Mouse (Mus musculus) erythroid progenitor cell, adult 5-6 weeks (primary cell): ENCODE results near the gene Tbc1d22a. TPM values are rescaled to one million over a fixed set of nuclear protein-coding genes. Genes with fewer than 3 reads are reported as not detected.

ENCODE experiments used
- ATAC-seq: replicated peaks from 2 replicates; pipeline ENCODE4 v1.8.0; 2016; ENCODE audit warnings: moderate number of reproducible peaks, mild to moderate bottlenecking, moderate TSS enrichment, inconsistent platforms; ENCODE audit not compliant: poor library complexity, low FRiP score, severe bottlenecking
- total RNA-seq, 2 experiments: library from RNA; stranded (forward) in 1 of 2; stranded (reverse) in 1 of 2; fragments of 150-400 nt in 1 of 2; fragments of 186-747, 209-891 nt in 1 of 2; gene quantifications; 2 replicates each; pipeline versions ENCODE4 v1.2.3 to v1.2.4; 2015 to 2017; ENCODE audit warnings: low replicate concordance in 2 of 2

Tbc1d22a gene
- total RNA-seq, 2 experiments from 2014 or later: 9.2 to 12.9 TPM

GRCm38 (mm10) chr15:86264389-86264788, 50.1 kb downstream of the Tbc1d22a start:
- no peak for ATAC-seq

GRCm38 (mm10) chr15:86264803-86265202, 50.5 kb downstream of the Tbc1d22a start:
- ATAC-seq: no peak

GRCm38 (mm10) chr15:86266975-86267374, 52.7 kb downstream of the Tbc1d22a start:
- ATAC-seq: no peak

DNA sequence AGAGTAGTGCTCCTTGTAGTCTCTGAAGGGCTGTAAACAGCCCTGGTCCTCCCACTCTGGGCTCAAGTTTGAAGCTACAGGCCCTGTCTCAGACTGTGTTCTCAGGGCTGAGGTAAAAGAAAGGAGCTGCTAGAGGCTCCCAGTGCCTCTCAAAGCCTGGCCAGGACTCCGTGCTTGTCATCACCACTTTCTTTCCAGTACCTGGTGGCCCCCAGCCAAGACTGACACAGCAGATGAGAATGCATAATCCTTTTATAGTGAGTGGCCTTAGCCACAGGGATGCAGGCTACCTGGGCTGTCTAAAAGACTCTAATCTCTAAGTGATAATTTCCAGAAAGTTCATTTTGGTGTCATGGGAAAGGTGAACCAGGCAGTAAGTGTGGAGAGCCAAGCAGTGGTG, 54.3 kb downstream of the Tbc1d22a start:
- no peak for ATAC-seq

GRCm38 (mm10) chr15:86275754-86276153, 61.5 kb downstream of the Tbc1d22a start:
- no peak for ATAC-seq

DNA sequence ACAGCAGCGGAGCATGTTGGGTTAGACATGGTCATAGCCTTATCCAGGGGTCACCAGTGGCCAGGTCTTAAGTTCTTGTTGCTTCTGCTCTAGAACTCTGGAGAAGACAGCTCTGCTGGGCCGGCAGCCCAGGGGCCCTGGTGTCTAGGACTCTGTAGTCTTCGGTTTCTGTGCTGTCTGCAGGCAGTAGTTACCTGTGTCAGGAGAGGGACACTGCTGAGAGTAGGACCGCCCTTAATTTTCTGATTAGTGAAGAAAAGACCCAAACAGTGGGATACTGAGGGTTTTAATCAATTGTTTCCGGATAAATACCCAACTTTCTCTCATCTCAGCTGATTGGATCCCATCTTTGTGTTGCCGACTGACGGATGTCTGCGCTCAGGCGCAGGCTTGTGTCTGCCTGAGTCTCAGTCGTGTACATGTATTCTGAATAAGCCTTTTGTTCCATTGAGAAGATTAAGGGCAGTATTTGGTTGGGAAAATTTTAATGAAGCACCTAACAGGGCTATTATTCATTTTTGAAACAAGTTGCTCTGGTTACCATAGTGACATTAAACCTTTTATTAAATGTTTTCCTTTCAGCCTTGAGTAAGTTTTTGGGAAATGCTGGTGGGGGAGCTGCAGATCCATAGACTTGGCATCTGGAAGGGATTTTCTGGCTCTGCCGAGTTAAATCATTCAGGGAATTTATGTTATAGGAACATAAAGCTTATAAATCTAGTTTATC, 62.4 kb downstream of the Tbc1d22a start:
- ATAC-seq: no peak

DNA sequence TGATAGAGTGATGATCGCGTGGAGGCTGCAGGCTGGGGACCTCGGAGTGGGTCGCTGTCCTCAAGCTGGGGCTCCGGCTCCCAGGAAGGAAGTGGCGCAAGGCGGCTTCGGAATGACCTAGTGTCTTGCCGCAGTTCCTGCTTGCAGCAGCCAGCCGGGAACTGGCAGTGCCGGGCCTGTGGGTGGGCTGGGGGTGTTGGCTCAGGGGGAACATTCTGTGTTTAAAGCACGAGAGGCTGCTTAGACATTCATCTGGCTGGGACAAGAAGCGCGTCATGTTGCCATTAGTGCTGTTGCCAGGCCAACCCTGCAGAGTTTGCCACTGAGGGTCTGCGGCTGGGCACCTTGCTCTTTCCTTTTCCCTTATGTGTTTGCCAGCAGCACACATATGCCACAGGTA, 63.2 kb downstream of the Tbc1d22a start:
- no peak for ATAC-seq

DNA sequence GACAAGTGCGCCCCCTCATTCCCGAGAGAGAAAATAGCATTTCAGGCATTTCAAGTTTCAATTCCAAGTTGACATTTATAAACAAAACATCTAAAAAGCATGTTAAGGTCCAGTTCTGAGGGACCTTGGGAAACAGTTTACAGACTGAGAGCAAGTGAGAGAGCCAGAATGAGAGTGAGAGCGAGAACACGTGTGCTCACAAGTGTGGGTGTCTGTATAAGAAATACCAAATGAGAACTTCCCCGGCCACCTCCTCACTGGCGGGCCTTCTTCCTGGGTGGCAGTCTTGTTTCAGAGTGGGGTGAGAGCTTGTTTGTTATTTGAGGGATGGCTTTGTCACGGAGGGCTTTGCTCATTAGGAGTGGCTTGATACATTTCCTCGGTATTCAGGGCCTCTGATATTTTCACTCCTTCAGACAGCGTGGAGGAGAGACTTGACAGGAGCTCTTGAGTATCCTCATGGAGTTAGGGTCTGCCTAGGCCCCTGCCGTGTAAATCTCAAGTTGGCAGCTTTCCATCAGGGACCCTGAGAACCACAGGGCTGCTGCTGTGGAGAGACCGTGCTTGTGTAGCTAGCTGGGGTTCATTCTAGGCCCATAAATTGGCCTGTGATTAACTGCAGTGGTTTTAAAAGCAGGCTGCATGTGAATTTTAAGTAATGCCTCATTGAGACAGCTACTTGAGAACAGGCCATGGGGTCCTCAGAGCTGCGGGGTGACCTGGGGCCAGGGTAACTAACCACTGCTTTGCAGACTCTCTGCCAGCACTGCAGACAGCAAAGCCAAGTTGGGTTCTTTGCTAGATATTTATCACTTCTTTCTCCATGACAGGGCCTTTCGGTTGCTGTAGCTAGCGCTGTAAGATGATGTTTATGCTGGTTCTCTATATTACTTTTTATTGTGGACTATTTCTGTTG, 65.1 kb downstream of the Tbc1d22a start:
- no peak for ATAC-seq

- no peak for ATAC-seq
Observed at GRCm38 (mm10) chr15:86280137-86280536, 65.9 kb downstream of the Tbc1d22a start.

- no peak for ATAC-seq
Observed at GRCm38 (mm10) chr15:86283238-86283637, 69.0 kb downstream of the Tbc1d22a start.

- ATAC-seq: no peak
Observed at GRCm38 (mm10) chr15:86285296-86285695, 71.0 kb downstream of the Tbc1d22a start.

DNA sequence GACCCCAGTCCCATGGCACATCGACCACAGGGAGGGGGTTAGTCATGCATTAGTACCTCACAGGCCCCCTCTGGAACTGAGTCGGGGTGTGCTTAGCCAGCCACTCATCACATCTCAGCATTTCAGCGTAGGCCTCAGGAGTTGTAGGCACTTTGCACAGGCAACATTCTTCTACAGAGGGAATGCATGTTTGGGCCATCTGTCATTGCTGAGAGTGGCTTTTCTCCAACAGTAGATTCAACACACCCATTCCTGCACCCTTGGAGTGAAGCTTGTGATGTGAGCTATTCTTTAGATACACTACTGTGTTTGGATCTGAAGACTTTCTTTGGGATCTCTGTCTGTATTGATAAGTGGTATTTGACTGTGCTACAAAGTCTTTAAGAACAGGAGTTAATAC, 75.8 kb downstream of the Tbc1d22a start:
- ATAC-seq: no peak

DNA sequence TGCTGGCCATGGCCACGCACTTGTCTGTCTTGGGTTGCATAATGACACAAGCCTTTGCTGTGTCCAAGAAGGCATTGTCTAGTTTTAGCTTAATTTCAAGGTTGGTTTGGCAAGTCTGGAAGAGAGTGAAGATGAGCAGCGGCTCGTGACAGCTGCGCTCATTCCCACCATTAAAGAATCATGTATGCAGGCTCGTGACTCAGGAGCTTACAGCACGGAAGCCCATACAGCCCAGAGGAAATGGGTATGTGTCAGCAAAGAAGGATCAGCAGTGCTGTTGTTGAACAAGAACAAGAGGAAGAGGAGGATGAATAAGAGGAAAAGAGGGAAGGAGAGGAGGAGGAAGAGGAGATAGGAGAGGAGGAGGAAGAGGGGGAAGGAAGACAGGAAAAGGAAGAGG, 78.0 kb downstream of the Tbc1d22a start:
- no peak for ATAC-seq

DNA sequence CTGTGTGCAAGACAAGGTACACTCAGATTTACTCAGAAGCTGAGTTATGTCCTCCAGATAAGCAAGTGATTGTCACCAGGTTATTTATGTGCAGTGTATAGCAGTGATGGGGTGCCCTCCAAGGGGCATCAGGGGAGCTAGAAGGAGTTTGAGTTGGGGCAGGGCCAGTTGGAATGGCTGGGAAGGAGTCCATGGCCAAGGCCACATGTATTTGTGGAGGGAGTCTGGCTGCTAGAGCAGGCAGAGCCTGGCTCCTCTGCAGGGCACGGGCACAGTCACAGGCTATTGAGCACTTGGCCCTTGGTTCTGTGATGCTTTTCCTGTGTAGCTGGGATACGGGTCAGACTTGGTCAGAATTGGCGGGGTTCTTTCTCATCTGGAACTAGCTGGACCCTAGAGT, 80.2 kb downstream of the Tbc1d22a start:
- ATAC-seq: no peak

- ATAC-seq: no peak
Observed at GRCm38 (mm10) chr15:86295722-86296288, 81.5 kb downstream of the Tbc1d22a start.

- no peak for ATAC-seq
Observed at GRCm38 (mm10) chr15:86297281-86297680, 83.0 kb downstream of the Tbc1d22a start.

DNA sequence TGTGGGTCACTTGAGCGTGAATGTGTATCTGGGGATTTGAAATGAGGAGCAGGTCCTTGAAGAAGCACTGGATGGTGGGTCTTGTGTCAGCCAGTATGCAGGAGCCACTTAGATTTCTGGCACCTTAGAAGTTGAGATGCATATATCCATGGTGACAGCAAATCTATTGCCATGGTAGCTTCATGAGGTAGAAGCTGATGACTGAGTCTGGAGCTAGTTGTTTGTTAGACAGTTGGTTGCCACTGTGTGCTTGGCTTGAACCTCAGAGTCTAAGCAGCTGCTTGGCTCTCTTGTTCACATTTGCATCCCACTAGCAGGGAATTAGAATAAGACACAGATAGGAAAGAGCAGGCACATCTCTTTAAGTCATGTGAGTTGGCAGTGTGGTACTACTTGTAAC, 89.6 kb downstream of the Tbc1d22a start:
- no peak for ATAC-seq

DNA sequence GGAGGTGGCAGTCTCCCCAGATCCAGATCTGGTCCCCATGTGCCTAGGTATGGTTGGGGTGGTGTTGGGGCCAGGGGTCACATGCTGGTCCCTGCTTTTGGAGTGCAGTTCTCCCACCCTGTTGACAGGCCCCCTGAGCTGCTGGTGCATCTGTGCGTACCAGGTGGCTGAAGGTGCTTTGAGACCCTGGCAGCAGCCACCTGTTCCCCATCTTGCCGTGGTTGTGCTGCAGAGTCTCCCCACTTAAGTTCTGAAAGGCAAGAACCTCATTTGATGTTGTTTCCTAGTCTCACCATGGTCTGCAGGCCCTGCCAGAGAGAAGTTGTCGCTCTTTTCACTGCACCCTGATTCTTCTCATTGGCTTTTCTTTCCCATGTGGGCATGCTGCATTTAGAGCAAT, 90.6 kb downstream of the Tbc1d22a start:
- ATAC-seq: no peak

- no peak for ATAC-seq
Observed at GRCm38 (mm10) chr15:86305290-86305689, 91.0 kb downstream of the Tbc1d22a start.

DNA sequence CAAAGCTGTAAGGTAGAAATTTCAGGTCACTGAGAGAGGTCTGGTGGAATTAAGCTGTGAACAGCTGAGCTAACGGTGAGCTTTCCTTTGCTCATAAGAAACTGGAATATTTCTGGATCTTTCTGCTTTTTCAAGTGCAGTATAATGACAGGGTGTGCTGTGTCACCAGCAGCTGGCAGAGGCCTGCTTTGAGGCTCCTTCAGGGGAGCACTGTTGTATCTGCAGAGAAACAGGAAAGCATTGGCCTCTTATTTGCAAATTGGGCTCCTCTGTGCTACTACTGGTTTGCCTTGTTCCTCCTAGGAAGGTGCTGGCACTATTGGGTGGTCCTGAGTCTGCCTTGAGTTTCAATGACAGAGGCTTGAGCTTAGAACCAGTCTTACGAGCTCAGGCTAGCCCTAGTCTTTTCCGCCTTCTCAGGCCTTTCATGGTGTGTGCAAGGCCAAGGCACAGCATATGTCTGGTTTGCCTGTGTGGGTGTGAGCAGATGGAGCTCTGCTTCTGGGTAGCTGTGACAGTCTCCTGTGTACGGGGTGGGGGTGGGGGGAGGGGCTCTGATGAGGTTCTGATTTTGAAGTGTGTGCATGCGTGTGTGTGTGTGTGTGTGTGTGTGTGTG, 95.1 kb downstream of the Tbc1d22a start:
- ATAC-seq: no peak
